Mouse (Mus musculus) lung, adult 2 months (tissue): Measurements from ENCODE around the gene Fxyd3.

Source experiments
- CTCF ChIP-seq: fragments of 200-500 bp; IDR thresholded peaks from 2 replicates; pipeline ENCODE4 v1.5.1; 2011; ENCODE audit warnings: mild to moderate bottlenecking, low read length, control low read depth; ENCODE audit not compliant: insufficient read depth
- POLR2A ChIP-seq: fragments of 200-500 bp; IDR thresholded peaks from 2 replicates; pipeline ENCODE4 v1.6.1; 2011; ENCODE audit warnings: low read depth, mild to moderate bottlenecking, control low read depth, low read length, borderline replicate concordance; ENCODE audit errors: extremely low read depth

DNA sequence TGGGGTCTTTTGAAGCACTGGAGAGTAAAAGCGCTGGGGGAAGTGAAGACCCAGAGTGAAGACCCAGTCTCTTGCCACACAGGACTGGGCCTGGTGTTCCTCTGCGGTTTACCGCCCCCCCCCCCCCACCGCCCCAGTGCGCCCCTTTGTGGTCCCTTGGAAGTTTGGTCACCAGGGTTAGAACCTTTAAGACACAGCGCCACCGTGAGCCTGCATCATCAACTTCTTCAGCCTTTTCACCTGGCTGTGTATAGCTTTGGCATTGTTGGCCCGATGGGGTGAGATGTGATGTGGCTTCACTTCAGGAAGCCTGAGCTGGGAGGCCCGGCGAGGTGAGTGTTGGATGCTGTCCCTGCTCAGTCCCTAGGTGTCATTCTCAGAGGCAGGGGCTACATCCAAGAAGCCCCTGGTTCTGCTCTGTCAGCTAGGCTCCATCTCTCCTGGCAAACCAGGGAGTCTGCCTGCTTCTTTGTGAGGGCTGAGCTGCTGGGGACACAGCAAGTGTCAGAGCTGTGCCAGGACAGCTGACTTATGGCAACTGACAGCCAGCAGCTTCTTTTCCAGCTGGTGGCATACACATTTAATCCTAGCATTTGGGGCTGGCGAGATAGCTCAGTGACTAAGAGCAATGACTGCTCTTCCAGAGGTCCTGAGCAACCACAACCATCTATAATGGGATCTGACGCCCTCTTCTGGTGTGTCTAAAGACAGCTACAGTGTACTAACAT is 18.4 kb upstream of the Fxyd3 start:
- TF ChIP-seq CTCF (no peak), POLR2A (no peak)
